Comparison of ENCODE assay signal across 27 mouse cellular contexts in genomic region chr9:53330247-53330646, GRCm38 (mm10). TPM values are rescaled to one million over a fixed set of nuclear protein-coding genes. Genes with fewer than 3 reads are reported as not detected.
DNase-seq lines count a peak whose midpoint lies in the region; ATAC-seq and TF ChIP-seq lines count a peak whose summit lies in the region.
"Had no signal": no experiment of that assay in that cellular context is flagged by ENCODE, and none has a peak within 500 bp of the region (broad histone marks: within the 10 kb centered on the region; RNA-seq: fewer than 3 reads in every experiment).

No protein-coding gene starts in this region.

- no peak overlapping the region for H3K4me2 ChIP-seq in kidney, embryonic 14.5 days (replicated peaks; ENCODE audit: low read depth, low read length)
- H3K4me2 ChIP-seq in midbrain, embryonic 15.5 days = no peak overlapping the region
- no peak overlapping the region for H3K4me2 ChIP-seq in intestine, embryonic 16.5 days (ENCODE audit: low read depth, low read length)
- H3K4me2 ChIP-seq in stomach, postnatal 0 days (replicated peaks; ENCODE audit: low read depth) = no peak overlapping the region
- H3K4me2 ChIP-seq: embryonic facial prominence, embryonic 12.5 days; liver, embryonic 12.5 days had no signal

- TF ChIP-seq EP300 in stomach, postnatal 0 days (optimal IDR thresholded peaks at IDR 0.05) = no peak

- H3K27me3 ChIP-seq in kidney, embryonic 14.5 days (ENCODE audit: control insufficient read depth, insufficient read depth, low read length) = no peaks in the 10 kb centered on the region
- no peaks in the 10 kb centered on the region for H3K27me3 ChIP-seq in kidney, adult 2 months (replicated peaks; ENCODE audit: control insufficient read depth, insufficient read depth, low read length)
- H3K27me3 ChIP-seq in midbrain, embryonic 10.5 days (ENCODE audit: low read depth, poor library complexity, severe bottlenecking) = no peaks in the 10 kb centered on the region
- no peaks in the 10 kb centered on the region for H3K27me3 ChIP-seq in midbrain, embryonic 15.5 days (replicated peaks)
- H3K27me3 ChIP-seq in intestine, embryonic 16.5 days (replicated peaks; ENCODE audit: control insufficient read depth, insufficient read depth, low read length) = no peaks in the 10 kb centered on the region
- H3K27me3 ChIP-seq in stomach, postnatal 0 days (ENCODE audit: control insufficient read depth, insufficient read depth, low read length) = no peaks in the 10 kb centered on the region
- H3K27me3 ChIP-seq: embryonic facial prominence, embryonic 12.5 days had no signal

- no peak overlapping the region for H3K9ac ChIP-seq in kidney, embryonic 14.5 days (ENCODE audit: low read depth, low read length)
- H3K9ac ChIP-seq in midbrain, embryonic 15.5 days = no peak overlapping the region
- no peak overlapping the region for H3K9ac ChIP-seq in intestine, embryonic 16.5 days (ENCODE audit: low read depth, low read length)
- no peak overlapping the region for H3K9ac ChIP-seq in stomach, postnatal 0 days (ENCODE audit: low read length)
- H3K9ac ChIP-seq: embryonic facial prominence, embryonic 12.5 days; liver, embryonic 12.5 days; liver, postnatal 0 days had no signal

- peak overlapping the region; percentile 42; the same call in 1 of the 2 replicates for H3K27ac ChIP-seq in kidney, embryonic 14.5 days (ENCODE audit: low read depth, low read length)
- H3K27ac ChIP-seq in kidney, adult 2 months (ENCODE audit: insufficient read depth, low read depth, low read length) = no peak overlapping the region
- H3K27ac ChIP-seq in midbrain, embryonic 10.5 days (replicated peaks) = peak overlapping the region; percentile 74
- no peak overlapping the region for H3K27ac ChIP-seq in midbrain, embryonic 15.5 days
- H3K27ac ChIP-seq in intestine, embryonic 16.5 days (ENCODE audit: low read length) = no peak overlapping the region
- H3K27ac ChIP-seq in stomach, postnatal 0 days (replicated peaks) = no peak overlapping the region
- H3K27ac ChIP-seq: embryonic facial prominence, embryonic 12.5 days; gastrocnemius, adult 2 months; liver, embryonic 12.5 days had no signal

- 0 out of 2 replicates have a peak, but pooled peaks cover 5% of the 10 kb centered on the region for H3K4me1 ChIP-seq in kidney, embryonic 14.5 days (ENCODE audit: control insufficient read depth, insufficient read depth, low read length)
- H3K4me1 ChIP-seq in kidney, adult 2 months (ENCODE audit: control insufficient read depth, insufficient read depth, low read length) = peaks cover 9% of the 10 kb centered on the region; the same call in 1 of the 2 replicates
- peaks cover 19% of the 10 kb centered on the region for H3K4me1 ChIP-seq in midbrain, embryonic 10.5 days
- H3K4me1 ChIP-seq in midbrain, embryonic 15.5 days = no peaks in the 10 kb centered on the region
- H3K4me1 ChIP-seq in intestine, embryonic 16.5 days (ENCODE audit: control insufficient read depth, insufficient read depth, low read length) = peaks cover 6% of the 10 kb centered on the region; the same call in 1 of the 2 replicates
- H3K4me1 ChIP-seq in stomach, postnatal 0 days (replicated peaks; ENCODE audit: control insufficient read depth, insufficient read depth) = no peaks in the 10 kb centered on the region
- H3K4me1 ChIP-seq: embryonic facial prominence, embryonic 12.5 days; liver, embryonic 12.5 days had no signal

- no peaks in the 10 kb centered on the region for H3K36me3 ChIP-seq in kidney, embryonic 14.5 days (ENCODE audit: control insufficient read depth, insufficient read depth, low read length)
- H3K36me3 ChIP-seq in kidney, adult 2 months (ENCODE audit: control insufficient read depth, insufficient read depth, low read length) = no peaks in the 10 kb centered on the region
- H3K36me3 ChIP-seq in midbrain, embryonic 10.5 days = no peaks in the 10 kb centered on the region
- no peaks in the 10 kb centered on the region for H3K36me3 ChIP-seq in midbrain, embryonic 15.5 days (replicated peaks)
- no peaks in the 10 kb centered on the region for H3K36me3 ChIP-seq in intestine, embryonic 16.5 days (ENCODE audit: control insufficient read depth, insufficient read depth, low read length)
- no peaks in the 10 kb centered on the region for H3K36me3 ChIP-seq in stomach, postnatal 0 days (ENCODE audit: control insufficient read depth, insufficient read depth, low read length)
- H3K36me3 ChIP-seq: embryonic facial prominence, embryonic 12.5 days; liver, embryonic 12.5 days had no signal

- no peak for ATAC-seq in kidney, embryonic 14.5 days (ENCODE audit: low FRiP score, low TSS enrichment)
- ATAC-seq in midbrain, embryonic 15.5 days (replicated peaks) = no peak
- peak; percentile 51 for ATAC-seq in intestine, embryonic 16.5 days
- peak; percentile 47; the same call in 1 of the 2 replicates for ATAC-seq in stomach, postnatal 0 days (ENCODE audit: low FRiP score, low TSS enrichment)
- ATAC-seq: activated CD4-positive, CD25-positive, alpha-beta regulatory T cell, adult 4 months; CD4-positive, CD25-positive, alpha-beta regulatory T cell, adult 4 months; forebrain, embryonic 16.5 days; liver, embryonic 12.5 days; liver, postnatal 0 days; midbrain, embryonic 16.5 days had no signal

- TF ChIP-seq POLR2A in kidney, adult 2 months (IDR thresholded peaks at IDR 0.05; ENCODE audit: low read depth, low read length) = no peak

- peaks cover 8% of the 10 kb centered on the region; the same call in 1 of the 2 replicates for H3K9me3 ChIP-seq in kidney, embryonic 14.5 days (ENCODE audit: control insufficient read depth, low read length)
- H3K9me3 ChIP-seq in midbrain, embryonic 10.5 days (replicated peaks) = no peaks in the 10 kb centered on the region; the same call in 1 of the 2 replicates
- H3K9me3 ChIP-seq in midbrain, embryonic 15.5 days = no peaks in the 10 kb centered on the region
- no peaks in the 10 kb centered on the region for H3K9me3 ChIP-seq in intestine, embryonic 16.5 days (ENCODE audit: control insufficient read depth, low read length)
- H3K9me3 ChIP-seq in stomach, postnatal 0 days (ENCODE audit: control insufficient read depth, low read length) = no peaks in the 10 kb centered on the region

- no peak overlapping the region for H3K4me3 ChIP-seq in kidney, embryonic 14.5 days (ENCODE audit: low read length)
- no peak overlapping the region for H3K4me3 ChIP-seq in kidney, adult 2 months (ENCODE audit: insufficient read depth, low read depth, low read length)
- no peak overlapping the region for H3K4me3 ChIP-seq in midbrain, embryonic 10.5 days
- no peak overlapping the region for H3K4me3 ChIP-seq in midbrain, embryonic 15.5 days
- H3K4me3 ChIP-seq in intestine, embryonic 16.5 days (ENCODE audit: low read length) = no peak overlapping the region
- H3K4me3 ChIP-seq in stomach, postnatal 0 days (ENCODE audit: low read depth, low read length) = no peak overlapping the region
- H3K4me3 ChIP-seq: embryonic facial prominence, embryonic 12.5 days; gastrocnemius, adult 2 months; liver, embryonic 12.5 days had no signal

- WGBS in kidney, embryonic 14.5 days = 83% methylated on average over 9 of the region's 9 CpGs
- 77% methylated on average over 9 of the region's 9 CpGs for WGBS in kidney, adult 2 months
- WGBS in midbrain, embryonic 10.5 days = 82% methylated on average over 9 of the region's 9 CpGs
- 65% methylated on average over 9 of the region's 9 CpGs for WGBS in midbrain, embryonic 15.5 days
- 70% methylated on average over 9 of the region's 9 CpGs for WGBS in intestine, embryonic 16.5 days
- WGBS in stomach, postnatal 0 days = 66% methylated on average over 9 of the region's 9 CpGs

- no peak for DNase-seq in kidney, adult 2 months
- no peak for DNase-seq in midbrain, embryonic 10.5 days (ENCODE audit: low spot score)
- DNase-seq in stomach, postnatal 0 days (ENCODE audit: low spot score) = no peak
- DNase-seq in adrenal gland, postnatal 10 days = no peak
- DNase-seq: adrenal gland, adult 2 months; cerebellum, adult 9-10 months; cerebellum, postnatal 36 days; gastrocnemius, adult 2 months; gastrocnemius, postnatal 36 days; heart, postnatal 14 days; kidney, adult 8-10 months; kidney, postnatal 10 days; layer of hippocampus, postnatal 36 days; left cerebral cortex, postnatal 4 days; liver, postnatal 0 days; right cerebral cortex, postnatal 14 days; thymus, adult 2 months; thymus, postnatal 36 days had no signal

- TF ChIP-seq CTCF in kidney, adult 2 months (conservative IDR thresholded peaks at IDR 0.05; ENCODE audit: insufficient read depth, insufficient read length, low read depth, low read length) = no peak
- no peak for TF ChIP-seq CTCF in stomach, postnatal 0 days (IDR thresholded peaks at IDR 0.05; ENCODE audit: low read depth)

RNA-seq across cellular contexts. Expression of gene Exph5, which starts 28.8 kb away (rescaled TPM):
- polyA plus RNA-seq in kidney, embryonic 14.5 days (2014; fragmentation: Nextera tagmentation; extraction: Ambion mirVana) = 1.1 and 2.1 TPM in 2 replicates
- 1.8 and 2.1 TPM in 2 replicates for polyA plus RNA-seq in kidney, adult 2 months (2012; rRNA removed)
- 0.67 and 0.73 TPM in 2 replicates for polyA plus RNA-seq in midbrain, embryonic 10.5 days (2016; fragmentation: Nextera tagmentation; extraction: Ambion mirVana)
- 0.23 and 0.35 TPM in 2 replicates for polyA plus RNA-seq in midbrain, embryonic 15.5 days (2015; fragmentation: Nextera tagmentation; extraction: Ambion mirVana)
- polyA plus RNA-seq in intestine, embryonic 16.5 days (2015; fragmentation: Nextera tagmentation; extraction: Ambion mirVana) = 2.8 and 3.6 TPM in 2 replicates
- polyA plus RNA-seq in stomach, postnatal 0 days (2015; fragmentation: Nextera tagmentation; extraction: Ambion mirVana) = 5.4 and 6.5 TPM in 2 replicates
- 1 to 10 TPM in 1 of 2 experiments, under 1 TPM in 1; 0.70 to 1.1 TPM for total RNA-seq in adrenal gland, postnatal 10 days (2021)
- polyA plus RNA-seq: adrenal gland, adult 2 months had no signal

RNA-seq across cellular contexts. Expression of gene Kdelc2, which starts 53.6 kb away (rescaled TPM):
- polyA plus RNA-seq in kidney, embryonic 14.5 days (2014; fragmentation: Nextera tagmentation; extraction: Ambion mirVana) = 15.5 and 25.3 TPM in 2 replicates
- polyA plus RNA-seq in kidney, adult 2 months (2012; rRNA removed) = 3.5 and 4.3 TPM in 2 replicates
- polyA plus RNA-seq in midbrain, embryonic 10.5 days (2016; fragmentation: Nextera tagmentation; extraction: Ambion mirVana) = 9.4 and 10.6 TPM in 2 replicates
- polyA plus RNA-seq in midbrain, embryonic 15.5 days (2015; fragmentation: Nextera tagmentation; extraction: Ambion mirVana) = 5.8 and 6.6 TPM in 2 replicates
- 23.9 and 25.2 TPM in 2 replicates for polyA plus RNA-seq in intestine, embryonic 16.5 days (2015; fragmentation: Nextera tagmentation; extraction: Ambion mirVana)
- polyA plus RNA-seq in stomach, postnatal 0 days (2015; fragmentation: Nextera tagmentation; extraction: Ambion mirVana) = 17.1 and 18.0 TPM in 2 replicates
- total RNA-seq in adrenal gland, postnatal 10 days (2021) = 10 to 100 TPM; 14.5 to 15.6 TPM

Comparison
In these comparisons a context has a peak if more than half of its experiments do, and no peak if none do; other contexts are left out.
1. H3K27ac ChIP-seq: peak in kidney, embryonic 14.5 days (single experiment) and midbrain, embryonic 10.5 days (single experiment); none in kidney, adult 2 months (single experiment), midbrain, embryonic 15.5 days (single experiment), intestine, embryonic 16.5 days (single experiment) and stomach, postnatal 0 days (single experiment).
2. ATAC-seq: peak in intestine, embryonic 16.5 days (single experiment) and stomach, postnatal 0 days (single experiment); none in kidney, embryonic 14.5 days (single experiment) and midbrain, embryonic 15.5 days (single experiment).